Mouse (Mus musculus) megakaryocyte, embryonic 14.5 days (primary cell): ENCODE measurements around the gene Gm42669.

ENCODE experiments used
- FLI1 ChIP-seq: IDR thresholded peaks from 2 replicates; pipeline ENCODE4 v1.6.1; 2012; ENCODE audit warnings: low read length, inconsistent platforms, mixed read lengths
- GATA1 ChIP-seq: IDR thresholded peaks from 3 replicates; pipeline ENCODE4 v1.6.1; 2012; ENCODE audit warnings: mixed read lengths, low read length, inconsistent platforms, borderline replicate concordance

- no peak for TF ChIP-seq GATA1
- no peak for TF ChIP-seq FLI1
These were observed 6.2 kb downstream of the Gm42669 start for GRCm38 (mm10) chr5:107513583-107513982.
